Mouse (Mus musculus): Measurements from ENCODE around the gene Galr2. TPM values are rescaled to one million over a fixed set of nuclear protein-coding genes. Genes with fewer than 3 reads are reported as not detected.

Galr2 gene
- total and polyA plus RNA-seq, 3 experiments: 0.35 to 1.2 TPM; not detected in 1

- Histone ChIP-seq H3K27ac (ENCODE audit: control insufficient read depth, low read depth, low read length) (no peak overlapping the region), H3K9me3 (replicated peaks; ENCODE audit: insufficient read depth, low read length) (no peaks in the 10 kb centered on the region), H3K79me2 (ENCODE audit: control insufficient read depth, insufficient read depth, low read length, poor library complexity) (no peaks in the 10 kb centered on the region; the same call in 1 of the 2 replicates), H3K9ac (ENCODE audit: control insufficient read depth, low read depth, low read length, poor library complexity, severe bottlenecking) (no peak overlapping the region), H3K36me3 (ENCODE audit: control insufficient read depth in 1 of 2, insufficient read depth in 2 of 2, low read length in 2 of 2) (peaks cover 2 to 49% of the 10 kb centered on the region in 2 experiments), H3K4me1 (ENCODE audit: control insufficient read depth in 1 of 2, insufficient read depth in 2 of 2, low read length in 2 of 2) (peaks cover 0 to 5% of the 10 kb centered on the region in 2 experiments; a peak in 2 of 4 replicates), H3K27me3 (ENCODE audit: control insufficient read depth in 1 of 2, insufficient read depth in 2 of 2, low read length in 2 of 2) (no peaks in the 10 kb centered on the region), H3K4me3 (ENCODE audit: control insufficient read depth in 1 of 2, insufficient read depth in 1 of 2, low read depth in 2 of 2, low read length in 2 of 2) (no peak overlapping the region)
- DNase-seq (ENCODE audit: low read depth, low spot score): no peak
- TF ChIP-seq POLR2A (IDR thresholded peaks at IDR 0.05; ENCODE audit: control insufficient read depth in 1 of 2, insufficient read depth in 1 of 2, low read depth in 1 of 2, low read length in 2 of 2, poor library complexity in 1 of 2) (no peak), ELF1 (IDR thresholded peaks at IDR 0.05; ENCODE audit: low read depth, low read length) (no peak), POLR2AphosphoS2 (IDR thresholded peaks at IDR 0.05; ENCODE audit: low read length) (no peak), ZMIZ1 (IDR thresholded peaks at IDR 0.05; ENCODE audit: low read depth, low read length) (no peak), ZKSCAN1 (IDR thresholded peaks at IDR 0.05; ENCODE audit: low read depth, low read length) (no peak), ZNF384 (IDR thresholded peaks at IDR 0.05; ENCODE audit: low read depth, low read length) (no peak), TAL1 (IDR thresholded peaks at IDR 0.05; ENCODE audit: low read length) (no peak), E2F4 (IDR thresholded peaks at IDR 0.05; ENCODE audit: borderline replicate concordance, low read depth, low read length) (no peak)
These were observed 20.5 kb upstream of the Galr2 start for GRCm38 (mm10) chr11:116260259-116260658.

GRCm38 (mm10) chr11:116265352-116265751 lies 15.4 kb upstream of the Galr2 start:
- peak; percentile 85 for DNase-seq (ENCODE audit: low read depth, low spot score)
- Histone ChIP-seq H3K79me2 (ENCODE audit: control insufficient read depth, insufficient read depth, low read length, poor library complexity) (peaks cover 11% of the 10 kb centered on the region), H3K4me1 (ENCODE audit: control insufficient read depth in 1 of 2, insufficient read depth in 2 of 2, low read length in 2 of 2) (peaks cover 0 to 7% of the 10 kb centered on the region in 2 experiments; a peak in 2 of 4 replicates), H3K27me3 (ENCODE audit: control insufficient read depth in 1 of 2, insufficient read depth in 2 of 2, low read length in 2 of 2) (no peaks in the 10 kb centered on the region), H3K36me3 (ENCODE audit: control insufficient read depth in 1 of 2, insufficient read depth in 2 of 2, low read length in 2 of 2) (peaks cover 10 to 49% of the 10 kb centered on the region in 2 experiments), H3K9ac (ENCODE audit: control insufficient read depth, low read depth, low read length, poor library complexity, severe bottlenecking) (no peak overlapping the region), H3K27ac (ENCODE audit: control insufficient read depth, low read depth, low read length) (peak overlapping the region; percentile 41; the same call in 1 of the 2 replicates), H3K9me3 (replicated peaks; ENCODE audit: insufficient read depth, low read length) (no peaks in the 10 kb centered on the region), H3K4me3 (ENCODE audit: control insufficient read depth in 1 of 2, insufficient read depth in 1 of 2, low read depth in 2 of 2, low read length in 2 of 2) (no peak overlapping the region)
- no peak for TF ChIP-seq CHD2 (IDR thresholded peaks at IDR 0.05; ENCODE audit: low read length)
- TF ChIP-seq GATA1 (IDR thresholded peaks at IDR 0.05; ENCODE audit: low read depth, low read length): peak; percentile 79
- TF ChIP-seq SMC3 (IDR thresholded peaks at IDR 0.05; ENCODE audit: low read depth, low read length): no peak
- TF ChIP-seq EP300 (IDR thresholded peaks at IDR 0.05; ENCODE audit: low read depth in 1 of 2, low read length in 2 of 2): no peak; a peak in 1 of 4 replicates
- no peak for TF ChIP-seq MYC (IDR thresholded peaks at IDR 0.05; ENCODE audit: low read depth, low read length)
- TF ChIP-seq TBP (IDR thresholded peaks at IDR 0.05; ENCODE audit: low read depth, low read length): peak; percentile 53; the same call in 1 of the 2 replicates
- peak; percentile 71; the same call in 1 of the 2 replicates for TF ChIP-seq MAZ (IDR thresholded peaks at IDR 0.05; ENCODE audit: low read depth, low read length)
- TF ChIP-seq TCF12 (IDR thresholded peaks at IDR 0.05; ENCODE audit: low read depth, low read length): no peak
- peak; percentile 59 for TF ChIP-seq MAX (IDR thresholded peaks at IDR 0.05; ENCODE audit: low read length)
- TF ChIP-seq POLR2A (IDR thresholded peaks at IDR 0.05; ENCODE audit: control insufficient read depth in 1 of 2, insufficient read depth in 1 of 2, low read depth in 1 of 2, low read length in 2 of 2, poor library complexity in 1 of 2): peak in 1 of 2 experiments; percentile 57; a peak in 1 of 4 replicates
- TF ChIP-seq CTCF (IDR thresholded peaks at IDR 0.05 in 2 of 3, conservative IDR thresholded peaks at IDR 0.05 in 1 of 3; ENCODE audit: control insufficient read depth in 1 of 3, insufficient read depth in 1 of 3, low read depth in 2 of 3, low read length in 3 of 3, poor library complexity in 1 of 3, severe bottlenecking in 1 of 3): peak in 1 of 3 experiments; percentile 46; a peak in 2 of 6 replicates
- no peak for TF ChIP-seq TAL1 (IDR thresholded peaks at IDR 0.05; ENCODE audit: low read length)
- no peak for TF ChIP-seq ZC3H11A (IDR thresholded peaks at IDR 0.05; ENCODE audit: low read depth, low read length)
- TF ChIP-seq CHD1 (IDR thresholded peaks at IDR 0.05; ENCODE audit: low read depth, low read length): no peak
- TF ChIP-seq RAD21 (IDR thresholded peaks at IDR 0.05; ENCODE audit: low read depth, low read length): no peak
